ENCODE assay signal across 26 mouse cellular contexts in genomic region chr1:136102551-136102950, GRCm38 (mm10). TPM values are rescaled to one million over a fixed set of nuclear protein-coding genes. Genes with fewer than 3 reads are reported as not detected.
DNase-seq lines count a peak whose midpoint lies in the region; ATAC-seq and TF ChIP-seq lines count a peak whose summit lies in the region.
"Had no signal": no experiment of that assay in that cellular context is flagged by ENCODE, and none has a peak within 500 bp of the region (broad histone marks: within the 10 kb centered on the region; RNA-seq: fewer than 3 reads in every experiment).

No protein-coding gene starts in this region.

- H3K27me3 ChIP-seq in forebrain, embryonic 12.5 days: no peaks in the 10 kb centered on the region
- H3K27me3 ChIP-seq in forebrain, postnatal 0 days (ENCODE audit: insufficient read depth, low read length): no peaks in the 10 kb centered on the region
- H3K27me3 ChIP-seq in lung, embryonic 14.5 days (ENCODE audit: insufficient read depth, low read length): no peaks in the 10 kb centered on the region
- no peaks in the 10 kb centered on the region for H3K27me3 ChIP-seq in hindbrain, embryonic 16.5 days (replicated peaks; ENCODE audit: control insufficient read depth, insufficient read depth, low read length)
- no peaks in the 10 kb centered on the region for H3K27me3 ChIP-seq in liver, postnatal 0 days (ENCODE audit: insufficient read depth, low read length)
- no peaks in the 10 kb centered on the region for H3K27me3 ChIP-seq in midbrain, embryonic 14.5 days (ENCODE audit: control insufficient read depth, insufficient read depth, low read length)
- H3K27me3 ChIP-seq: liver, embryonic 15.5 days; neural tube, embryonic 15.5 days had no signal

- no peak overlapping the region for H3K9ac ChIP-seq in forebrain, embryonic 12.5 days
- H3K9ac ChIP-seq in forebrain, postnatal 0 days: no peak overlapping the region
- no peak overlapping the region for H3K9ac ChIP-seq in lung, embryonic 14.5 days
- H3K9ac ChIP-seq in hindbrain, embryonic 16.5 days (ENCODE audit: low read depth, low read length): no peak overlapping the region
- H3K9ac ChIP-seq in liver, postnatal 0 days (replicated peaks): no peak overlapping the region
- no peak overlapping the region for H3K9ac ChIP-seq in midbrain, embryonic 14.5 days (replicated peaks; ENCODE audit: low read length)
- H3K9ac ChIP-seq: liver, embryonic 15.5 days; neural tube, embryonic 15.5 days had no signal

- no peaks in the 10 kb centered on the region for H3K9me3 ChIP-seq in forebrain, embryonic 12.5 days
- H3K9me3 ChIP-seq in forebrain, postnatal 0 days (ENCODE audit: low read length): no peaks in the 10 kb centered on the region
- no peaks in the 10 kb centered on the region for H3K9me3 ChIP-seq in lung, embryonic 14.5 days (ENCODE audit: low read depth, low read length)
- no peaks in the 10 kb centered on the region for H3K9me3 ChIP-seq in hindbrain, embryonic 16.5 days (ENCODE audit: control insufficient read depth, low read length)
- no peaks in the 10 kb centered on the region for H3K9me3 ChIP-seq in liver, postnatal 0 days (ENCODE audit: low read length)
- H3K9me3 ChIP-seq in midbrain, embryonic 14.5 days (ENCODE audit: control insufficient read depth, low read length): no peaks in the 10 kb centered on the region
- H3K9me3 ChIP-seq: liver, embryonic 15.5 days; neural tube, embryonic 15.5 days had no signal

- no peak for ATAC-seq in forebrain, embryonic 12.5 days (ENCODE audit: low FRiP score)
- ATAC-seq in forebrain, postnatal 0 days: no peak
- peak; percentile 24; the same call in 1 of the 2 replicates for ATAC-seq in lung, embryonic 14.5 days (ENCODE audit: insufficient read depth)
- peak; percentile 12 for ATAC-seq in hindbrain, embryonic 16.5 days
- peak; percentile 8; the same call in 1 of the 2 replicates for ATAC-seq in liver, postnatal 0 days
- ATAC-seq in midbrain, embryonic 14.5 days (ENCODE audit: low FRiP score, low TSS enrichment): no peak
- ATAC-seq: CD4-positive, CD25-positive, alpha-beta regulatory T cell, adult 4 months; intestine, postnatal 0 days; lung, postnatal 0 days had no signal

- no peak for TF ChIP-seq EP300 in liver, postnatal 0 days (IDR thresholded peaks at IDR 0.05; ENCODE audit: low read depth)

- peaks cover 16% of the 10 kb centered on the region; the same call in 1 of the 2 replicates for H3K4me1 ChIP-seq in forebrain, embryonic 12.5 days
- peaks cover 13% of the 10 kb centered on the region for H3K4me1 ChIP-seq in forebrain, postnatal 0 days (ENCODE audit: insufficient read depth)
- H3K4me1 ChIP-seq in lung, embryonic 14.5 days (ENCODE audit: insufficient read depth): no peaks in the 10 kb centered on the region
- peaks cover 9% of the 10 kb centered on the region for H3K4me1 ChIP-seq in hindbrain, embryonic 16.5 days (ENCODE audit: control insufficient read depth, insufficient read depth, low read depth, low read length)
- 0 out of 2 replicates have a peak, but pooled peaks cover 4% of the 10 kb centered on the region for H3K4me1 ChIP-seq in liver, postnatal 0 days (ENCODE audit: insufficient read depth)
- no peaks in the 10 kb centered on the region for H3K4me1 ChIP-seq in midbrain, embryonic 14.5 days (ENCODE audit: control insufficient read depth, insufficient read depth, low read length)

- H3K4me3 ChIP-seq in forebrain, embryonic 12.5 days (replicated peaks): no peak overlapping the region
- H3K4me3 ChIP-seq in forebrain, postnatal 0 days (ENCODE audit: low read depth, low read length): no peak overlapping the region
- no peak overlapping the region for H3K4me3 ChIP-seq in lung, embryonic 14.5 days (ENCODE audit: low read depth, low read length)
- no peak overlapping the region for H3K4me3 ChIP-seq in hindbrain, embryonic 16.5 days (ENCODE audit: low read length)
- H3K4me3 ChIP-seq in liver, postnatal 0 days (ENCODE audit: low read depth, low read length): no peak overlapping the region
- no peak overlapping the region for H3K4me3 ChIP-seq in midbrain, embryonic 14.5 days (replicated peaks; ENCODE audit: low read depth, low read length)
- H3K4me3 ChIP-seq: layer of hippocampus, adult 2 months; liver, embryonic 15.5 days; neural tube, embryonic 15.5 days had no signal

- no peak for DNase-seq in forebrain, postnatal 0 days
- DNase-seq in lung, embryonic 14.5 days: no peak
- no peak for DNase-seq in lung, postnatal 4 days
- no peak for DNase-seq in liver, postnatal 0 days
- no peak for DNase-seq in embryo, embryonic 10.5 days (ENCODE audit: low spot score)
- no peak for DNase-seq in midbrain, embryonic 14.5 days
- DNase-seq: adrenal gland, adult 2 months; cerebellum, adult 18-20 months; gastrocnemius, postnatal 25 days; kidney, postnatal 25 days; thymus, adult 18-20 months had no signal

- 0 out of 2 replicates have a peak overlapping the region, but pooled peaks have one; percentile 20 for H3K27ac ChIP-seq in forebrain, embryonic 12.5 days
- H3K27ac ChIP-seq in forebrain, postnatal 0 days (ENCODE audit: low read depth, low read length): no peak overlapping the region
- H3K27ac ChIP-seq in lung, embryonic 14.5 days (ENCODE audit: low read depth): no peak overlapping the region
- peak overlapping the region; percentile 21; the same call in 1 of the 2 replicates for H3K27ac ChIP-seq in hindbrain, embryonic 16.5 days (ENCODE audit: low read depth, low read length)
- H3K27ac ChIP-seq in liver, postnatal 0 days (ENCODE audit: low read depth): no peak overlapping the region
- no peak overlapping the region for H3K27ac ChIP-seq in midbrain, embryonic 14.5 days (replicated peaks; ENCODE audit: low read depth, low read length)
- H3K27ac ChIP-seq: layer of hippocampus, adult 2 months; liver, embryonic 15.5 days; neural tube, embryonic 15.5 days had no signal

- 75% methylated on average over 3 of the region's 3 CpGs for WGBS in forebrain, embryonic 12.5 days
- WGBS in forebrain, postnatal 0 days: 41% methylated on average over 3 of the region's 3 CpGs
- 60% methylated on average over 3 of the region's 3 CpGs for WGBS in lung, embryonic 14.5 days
- WGBS in hindbrain, embryonic 16.5 days: 61% methylated on average over 3 of the region's 3 CpGs
- 52% methylated on average over 3 of the region's 3 CpGs for WGBS in liver, postnatal 0 days (ENCODE audit: insufficient replicate concordance)
- 76% methylated on average over 3 of the region's 3 CpGs for WGBS in midbrain, embryonic 14.5 days

- no peaks in the 10 kb centered on the region for H3K36me3 ChIP-seq in forebrain, embryonic 12.5 days (replicated peaks)
- no peaks in the 10 kb centered on the region for H3K36me3 ChIP-seq in forebrain, postnatal 0 days (ENCODE audit: insufficient read depth)
- no peaks in the 10 kb centered on the region for H3K36me3 ChIP-seq in lung, embryonic 14.5 days (ENCODE audit: insufficient read depth)
- no peaks in the 10 kb centered on the region for H3K36me3 ChIP-seq in hindbrain, embryonic 16.5 days (ENCODE audit: control insufficient read depth, insufficient read depth, low read length)
- no peaks in the 10 kb centered on the region for H3K36me3 ChIP-seq in liver, postnatal 0 days (replicated peaks; ENCODE audit: insufficient read depth, low read length)
- no peaks in the 10 kb centered on the region for H3K36me3 ChIP-seq in midbrain, embryonic 14.5 days (ENCODE audit: control insufficient read depth, insufficient read depth, low read length)
- H3K36me3 ChIP-seq: liver, embryonic 15.5 days; neural tube, embryonic 15.5 days had no signal

- no peak for TF ChIP-seq CTCF in forebrain, postnatal 0 days (IDR thresholded peaks at IDR 0.05; ENCODE audit: low read depth)
- no peak for TF ChIP-seq CTCF in lung, embryonic 14.5 days (IDR thresholded peaks at IDR 0.05; ENCODE audit: low read depth)
- no peak for TF ChIP-seq CTCF in liver, postnatal 0 days (IDR thresholded peaks at IDR 0.05; ENCODE audit: low read depth)

- H3K4me2 ChIP-seq in forebrain, embryonic 12.5 days: no peak overlapping the region
- H3K4me2 ChIP-seq in forebrain, postnatal 0 days (ENCODE audit: low read depth): no peak overlapping the region
- no peak overlapping the region for H3K4me2 ChIP-seq in lung, embryonic 14.5 days
- no peak overlapping the region for H3K4me2 ChIP-seq in hindbrain, embryonic 16.5 days (ENCODE audit: low read length)
- H3K4me2 ChIP-seq in liver, postnatal 0 days (ENCODE audit: low read depth, low read length): no peak overlapping the region
- H3K4me2 ChIP-seq in midbrain, embryonic 14.5 days (ENCODE audit: low read length): no peak overlapping the region
- H3K4me2 ChIP-seq: liver, embryonic 15.5 days; midbrain, embryonic 11.5 days; neural tube, embryonic 15.5 days had no signal

RNA-seq across cellular contexts. Expression of gene Kif21b, which starts 28.6 kb away (rescaled TPM):
- polyA plus RNA-seq in forebrain, embryonic 12.5 days (2016; fragmentation: Nextera tagmentation; extraction: Ambion mirVana): 45.7 and 47.7 TPM in 2 replicates
- total RNA-seq in forebrain, postnatal 0 days (2014; rRNA removed): 120 and 135 TPM in 2 replicates
- polyA plus RNA-seq in forebrain, postnatal 0 days (2015; fragmentation: Nextera tagmentation; extraction: Ambion mirVana): 24.8 and 29.2 TPM in 2 replicates
- polyA plus RNA-seq in lung, embryonic 14.5 days (2014; fragmentation: Nextera tagmentation; extraction: Ambion mirVana): 3.8 and 4.1 TPM in 2 replicates
- polyA plus RNA-seq in hindbrain, embryonic 16.5 days (2015; fragmentation: Nextera tagmentation; extraction: Ambion mirVana): 43.6 and 44.3 TPM in 2 replicates
- polyA plus RNA-seq in liver, postnatal 0 days (2015; fragmentation: Nextera tagmentation; extraction: Ambion mirVana): 0.91 and 1.1 TPM in 2 replicates
- polyA plus RNA-seq in midbrain, embryonic 14.5 days (2014; fragmentation: Nextera tagmentation; extraction: Ambion mirVana): 56.4 and 65.9 TPM in 2 replicates

RNA-seq across cellular contexts. Expression of gene Cacna1s, which starts 50.0 kb away (rescaled TPM):
- polyA plus RNA-seq in forebrain, embryonic 12.5 days (2016; fragmentation: Nextera tagmentation; extraction: Ambion mirVana): 0.10 and 0.17 TPM in 2 replicates
- total RNA-seq in forebrain, postnatal 0 days (2014; rRNA removed): 0.62 and 1.1 TPM in 2 replicates
- polyA plus RNA-seq in forebrain, postnatal 0 days (2015; fragmentation: Nextera tagmentation; extraction: Ambion mirVana): 0.30 and 1.1 TPM in 2 replicates
- not detected in 2 replicates for polyA plus RNA-seq in lung, embryonic 14.5 days (2014; fragmentation: Nextera tagmentation; extraction: Ambion mirVana)
- 0.45 and 0.66 TPM in 2 replicates for polyA plus RNA-seq in hindbrain, embryonic 16.5 days (2015; fragmentation: Nextera tagmentation; extraction: Ambion mirVana)
- 0.37 TPM in 1 of 2 replicates, not detected in the other for polyA plus RNA-seq in liver, postnatal 0 days (2015; fragmentation: Nextera tagmentation; extraction: Ambion mirVana)
- polyA plus RNA-seq in midbrain, embryonic 14.5 days (2014; fragmentation: Nextera tagmentation; extraction: Ambion mirVana): not detected in 2 replicates
- polyA plus RNA-seq: kidney, embryonic 14.5 days had no signal

RNA-seq across cellular contexts. Expression of gene Ascl5, which starts 51.9 kb away (rescaled TPM):
- polyA plus RNA-seq in forebrain, embryonic 12.5 days (2016; fragmentation: Nextera tagmentation; extraction: Ambion mirVana): not detected in 2 replicates
- 0.46 TPM in 1 of 2 replicates, not detected in the other for total RNA-seq in forebrain, postnatal 0 days (2014; rRNA removed)
- polyA plus RNA-seq in forebrain, postnatal 0 days (2015; fragmentation: Nextera tagmentation; extraction: Ambion mirVana): 0.36 and 0.90 TPM in 2 replicates
- polyA plus RNA-seq in lung, embryonic 14.5 days (2014; fragmentation: Nextera tagmentation; extraction: Ambion mirVana): not detected in 2 replicates
- polyA plus RNA-seq in hindbrain, embryonic 16.5 days (2015; fragmentation: Nextera tagmentation; extraction: Ambion mirVana): not detected in 2 replicates
- not detected in 2 replicates for polyA plus RNA-seq in liver, postnatal 0 days (2015; fragmentation: Nextera tagmentation; extraction: Ambion mirVana)
- not detected in 2 replicates for polyA plus RNA-seq in midbrain, embryonic 14.5 days (2014; fragmentation: Nextera tagmentation; extraction: Ambion mirVana)
- total RNA-seq: adrenal gland, adult 2 months; gastrocnemius, postnatal 25 days; heart, adult 8-10 months; layer of hippocampus, adult 2 months; layer of hippocampus, postnatal 25 days had no signal
- polyA plus RNA-seq: adrenal gland, adult 2 months; CD4-positive, CD25-positive, alpha-beta regulatory T cell, adult 4 months; heart, postnatal 0 days; intestine, postnatal 0 days; kidney, embryonic 14.5 days; limb, embryonic 11.5 days; liver, embryonic 15.5 days; lung, postnatal 0 days; midbrain, embryonic 11.5 days; neural tube, embryonic 15.5 days; small intestine, adult 2 months had no signal

Comparison
In these comparisons a context has a peak if more than half of its experiments do, and no peak if none do; other contexts are left out.
1. H3K27ac ChIP-seq: peak in forebrain, embryonic 12.5 days (single experiment) and hindbrain, embryonic 16.5 days (single experiment); none in forebrain, postnatal 0 days (single experiment), lung, embryonic 14.5 days (single experiment), liver, postnatal 0 days (single experiment) and midbrain, embryonic 14.5 days (single experiment).
2. ATAC-seq: peak in lung, embryonic 14.5 days (single experiment), hindbrain, embryonic 16.5 days (single experiment) and liver, postnatal 0 days (single experiment); none in forebrain, embryonic 12.5 days (single experiment), forebrain, postnatal 0 days (single experiment) and midbrain, embryonic 14.5 days (single experiment).